13 mouse cellular contexts compared by ENCODE assay signal in the genomic region with DNA sequence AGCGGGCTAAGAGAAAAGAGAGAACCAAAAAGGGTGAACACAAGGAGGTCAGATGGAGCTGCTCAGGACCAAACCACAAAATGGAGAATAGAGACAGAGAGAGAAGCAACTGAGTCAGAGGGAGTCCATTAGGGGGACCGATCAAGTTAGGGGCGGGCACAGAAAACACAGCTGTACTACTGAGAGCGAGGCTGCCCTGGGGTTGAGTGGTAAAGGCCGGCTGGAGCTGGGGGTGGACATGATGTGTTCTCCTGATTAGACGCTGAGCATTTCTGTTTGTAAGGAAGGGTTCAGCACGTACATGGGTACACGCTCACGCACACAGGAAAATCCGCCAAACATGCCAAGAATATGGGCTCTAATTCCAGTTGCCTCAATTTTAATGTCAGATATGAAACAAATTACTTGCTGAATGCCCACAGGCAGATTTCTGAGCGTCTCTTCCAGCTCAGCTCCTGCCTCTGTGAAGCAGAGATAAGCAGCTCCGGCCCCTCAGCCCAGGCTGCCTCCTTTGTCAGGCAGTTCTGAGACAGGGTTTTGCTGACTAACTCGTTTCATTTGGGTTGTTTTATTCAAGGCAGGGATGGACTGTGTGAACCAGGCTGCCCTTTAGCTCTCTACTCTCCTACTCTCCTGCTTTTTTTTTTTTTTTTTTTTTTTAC.
DNase-seq lines count a peak whose midpoint lies in the region; ATAC-seq and TF ChIP-seq lines count a peak whose summit lies in the region.
"Had no signal": no experiment of that assay in that cellular context is flagged by ENCODE, and none has a peak within 500 bp of the region (broad histone marks: within the 10 kb centered on the region; RNA-seq: fewer than 3 reads in every experiment).

No protein-coding gene starts in this region.

- H3K4me1 ChIP-seq in forebrain, postnatal 0 days (ENCODE audit: insufficient read depth), result peaks cover 3% of the 10 kb centered on the region; the same call in 1 of the 2 replicates
- H3K4me1 ChIP-seq in forebrain, embryonic 14.5 days (ENCODE audit: control insufficient read depth, insufficient read depth, low read length), result peaks cover 3% of the 10 kb centered on the region; the same call in 1 of the 2 replicates
- H3K4me1 ChIP-seq in lung, embryonic 15.5 days, result 0 out of 2 replicates have a peak, but pooled peaks cover 8% of the 10 kb centered on the region
- H3K4me1 ChIP-seq in lung, adult 2 months (ENCODE audit: control insufficient read depth, insufficient read depth, low read length), result no peaks in the 10 kb centered on the region
- peaks cover 10% of the 10 kb centered on the region; the same call in 1 of the 2 replicates for H3K4me1 ChIP-seq in hindbrain, embryonic 15.5 days (replicated peaks)
- peaks cover 17% of the 10 kb centered on the region for H3K4me1 ChIP-seq in midbrain, embryonic 13.5 days (replicated peaks)
- H3K4me1 ChIP-seq: kidney, embryonic 15.5 days; limb, embryonic 15.5 days had no signal

- no peak overlapping the region for H3K9ac ChIP-seq in forebrain, postnatal 0 days
- no peak overlapping the region for H3K9ac ChIP-seq in forebrain, embryonic 14.5 days (ENCODE audit: low read length)
- no peak overlapping the region for H3K9ac ChIP-seq in lung, embryonic 15.5 days
- H3K9ac ChIP-seq in hindbrain, embryonic 15.5 days, result no peak overlapping the region
- no peak overlapping the region for H3K9ac ChIP-seq in midbrain, embryonic 13.5 days (replicated peaks)
- H3K9ac ChIP-seq: kidney, embryonic 15.5 days; limb, embryonic 15.5 days had no signal

- ATAC-seq in forebrain, postnatal 0 days, result no peak
- no peak for ATAC-seq in forebrain, embryonic 14.5 days
- ATAC-seq in lung, embryonic 15.5 days (ENCODE audit: borderline replicate concordance, extremely low read depth, low FRiP score, low TSS enrichment), result peak; percentile 65; the same call in 1 of the 2 replicates
- ATAC-seq in hindbrain, embryonic 15.5 days (ENCODE audit: low FRiP score, low read depth), result 0 out of 2 replicates have a peak, but pooled peaks have one; percentile 23
- ATAC-seq in midbrain, embryonic 13.5 days, result peak; percentile 91

- no peak overlapping the region for H3K4me3 ChIP-seq in forebrain, postnatal 0 days (ENCODE audit: low read depth, low read length)
- H3K4me3 ChIP-seq in forebrain, embryonic 14.5 days (ENCODE audit: low read depth, low read length), result no peak overlapping the region
- H3K4me3 ChIP-seq in lung, embryonic 15.5 days, result no peak overlapping the region
- no peak overlapping the region for H3K4me3 ChIP-seq in lung, adult 2 months (replicated peaks; ENCODE audit: extremely low read depth, low read depth, low read length)
- no peak overlapping the region for H3K4me3 ChIP-seq in hindbrain, embryonic 15.5 days
- no peak overlapping the region for H3K4me3 ChIP-seq in midbrain, embryonic 13.5 days (replicated peaks)
- H3K4me3 ChIP-seq: forebrain, embryonic 10.5 days; kidney, embryonic 15.5 days; limb, embryonic 15.5 days had no signal

- H3K9me3 ChIP-seq in forebrain, postnatal 0 days (ENCODE audit: low read length), result no peaks in the 10 kb centered on the region
- no peaks in the 10 kb centered on the region for H3K9me3 ChIP-seq in forebrain, embryonic 14.5 days (replicated peaks; ENCODE audit: control insufficient read depth, low read length)
- no peaks in the 10 kb centered on the region for H3K9me3 ChIP-seq in lung, embryonic 15.5 days
- no peaks in the 10 kb centered on the region for H3K9me3 ChIP-seq in hindbrain, embryonic 15.5 days
- H3K9me3 ChIP-seq in midbrain, embryonic 13.5 days, result no peaks in the 10 kb centered on the region
- H3K9me3 ChIP-seq: forebrain, embryonic 10.5 days; kidney, embryonic 15.5 days; limb, embryonic 15.5 days had no signal

- no peaks in the 10 kb centered on the region for H3K36me3 ChIP-seq in forebrain, postnatal 0 days (ENCODE audit: insufficient read depth)
- no peaks in the 10 kb centered on the region for H3K36me3 ChIP-seq in forebrain, embryonic 14.5 days (ENCODE audit: control insufficient read depth, insufficient read depth, low read length)
- no peaks in the 10 kb centered on the region for H3K36me3 ChIP-seq in lung, embryonic 15.5 days
- H3K36me3 ChIP-seq in hindbrain, embryonic 15.5 days, result no peaks in the 10 kb centered on the region
- H3K36me3 ChIP-seq in midbrain, embryonic 13.5 days, result no peaks in the 10 kb centered on the region
- H3K36me3 ChIP-seq: forebrain, embryonic 10.5 days; kidney, embryonic 15.5 days; limb, embryonic 15.5 days had no signal

- TF ChIP-seq CTCF in forebrain, postnatal 0 days (IDR thresholded peaks at IDR 0.05; ENCODE audit: low read depth), result no peak
- no peak for TF ChIP-seq CTCF in lung, adult 2 months (IDR thresholded peaks at IDR 0.05; ENCODE audit: insufficient read depth, low read length)

- H3K27me3 ChIP-seq in forebrain, postnatal 0 days (ENCODE audit: insufficient read depth, low read length), result no peaks in the 10 kb centered on the region
- no peaks in the 10 kb centered on the region for H3K27me3 ChIP-seq in forebrain, embryonic 14.5 days (replicated peaks; ENCODE audit: control insufficient read depth, insufficient read depth, low read length)
- no peaks in the 10 kb centered on the region for H3K27me3 ChIP-seq in lung, embryonic 15.5 days
- H3K27me3 ChIP-seq in hindbrain, embryonic 15.5 days, result no peaks in the 10 kb centered on the region
- no peaks in the 10 kb centered on the region; the same call in 1 of the 2 replicates for H3K27me3 ChIP-seq in midbrain, embryonic 13.5 days
- H3K27me3 ChIP-seq: kidney, embryonic 15.5 days; limb, embryonic 15.5 days had no signal

- TF ChIP-seq POLR2A in lung, adult 2 months (IDR thresholded peaks at IDR 0.05; ENCODE audit: borderline replicate concordance, extremely low read depth, low read depth, low read length), result no peak

- no peak overlapping the region; the same call in 1 of the 2 replicates for H3K27ac ChIP-seq in forebrain, postnatal 0 days (ENCODE audit: low read depth, low read length)
- no peak overlapping the region for H3K27ac ChIP-seq in forebrain, embryonic 14.5 days (ENCODE audit: low read depth, low read length)
- H3K27ac ChIP-seq in lung, embryonic 15.5 days, result peak overlapping the region; percentile 5; the same call in 1 of the 2 replicates
- peak overlapping the region; percentile 14; the same call in 1 of the 2 replicates for H3K27ac ChIP-seq in hindbrain, embryonic 15.5 days (replicated peaks)
- H3K27ac ChIP-seq in midbrain, embryonic 13.5 days, result peak overlapping the region; percentile 77
- H3K27ac ChIP-seq: kidney, embryonic 15.5 days; limb, embryonic 15.5 days had no signal

- WGBS in forebrain, postnatal 0 days, result 64% methylated on average over 13 of the region's 13 CpGs
- WGBS in forebrain, embryonic 14.5 days, result 72% methylated on average over 13 of the region's 13 CpGs
- 46% methylated on average over 13 of the region's 13 CpGs for WGBS in lung, embryonic 15.5 days
- 66% methylated on average over 13 of the region's 13 CpGs for WGBS in lung, adult 2 months
- WGBS in hindbrain, embryonic 15.5 days, result 65% methylated on average over 13 of the region's 13 CpGs
- 62% methylated on average over 13 of the region's 13 CpGs for whole genome bisulfite sequencing in midbrain, embryonic 13.5 days

- H3K4me2 ChIP-seq in forebrain, postnatal 0 days (ENCODE audit: low read depth), result no peak overlapping the region
- no peak overlapping the region for H3K4me2 ChIP-seq in forebrain, embryonic 14.5 days (ENCODE audit: low read length)
- no peak overlapping the region for H3K4me2 ChIP-seq in lung, embryonic 15.5 days
- H3K4me2 ChIP-seq in hindbrain, embryonic 15.5 days, result no peak overlapping the region
- no peak overlapping the region for H3K4me2 ChIP-seq in midbrain, embryonic 13.5 days (replicated peaks)
- H3K4me2 ChIP-seq: kidney, embryonic 15.5 days; limb, embryonic 15.5 days had no signal

- DNase-seq in forebrain, postnatal 0 days, result peak; percentile 11
- DNase-seq in forebrain, embryonic 14.5 days (ENCODE audit: low spot score), result no peak
- DNase-seq in lung, adult 2 months, result no peak
- DNase-seq in thymus, postnatal 4 days, result no peak
- DNase-seq in ovary, postnatal 14 days (ENCODE audit: low spot score), result no peak
- DNase-seq: gastrocnemius, postnatal 14 days; heart, postnatal 10 days had no signal

Comparison
In these comparisons a context has a peak if more than half of its experiments do, and no peak if none do; other contexts are left out.
1. ATAC-seq: peak in lung, embryonic 15.5 days (single experiment), hindbrain, embryonic 15.5 days (single experiment) and midbrain, embryonic 13.5 days (single experiment); none in forebrain, postnatal 0 days (single experiment) and forebrain, embryonic 14.5 days (single experiment).
2. H3K27ac ChIP-seq: peak in lung, embryonic 15.5 days (single experiment), hindbrain, embryonic 15.5 days (single experiment) and midbrain, embryonic 13.5 days (single experiment); none in forebrain, postnatal 0 days (single experiment) and forebrain, embryonic 14.5 days (single experiment).